Mouse (Mus musculus) MEL (cell line): Measurements from ENCODE around the gene Inmt. TPM values are rescaled to one million over a fixed set of nuclear protein-coding genes. Genes with fewer than 3 reads are reported as not detected.

Experiments
- DNase-seq: peaks from one replicate; pipeline ENCODE4 v3.0.0; 2011; ENCODE audit warnings: low read depth, low spot score
- H3K27ac ChIP-seq: 2 replicates; pipeline ENCODE4 v1.5.1; 2012; ENCODE audit warnings: low read depth, mild to moderate bottlenecking, control low read depth, low read length, moderate library complexity; ENCODE audit not compliant: control insufficient read depth
- H3K27me3 ChIP-seq, 2 experiments: fragments of 150-350 bp in 1 of 2; sonication (generic) in 1 of 2; 2 replicates each; pipeline ENCODE4 v1.6.1; 2012; ENCODE audit warnings: low read length in 2 of 2, mild to moderate bottlenecking in 2 of 2, improper control_type of control experiment in 1 of 2, moderate library complexity in 1 of 2; ENCODE audit not compliant: insufficient read depth in 2 of 2, control insufficient read depth in 1 of 2
- H3K36me3 ChIP-seq, 2 experiments: 2 replicates each; pipeline ENCODE4 v1.6.1; 2012 to 2014; ENCODE audit warnings: low read length in 2 of 2, improper control_type of control experiment in 1 of 2, inconsistent platforms in 1 of 2, mild to moderate bottlenecking in 1 of 2; ENCODE audit not compliant: insufficient read depth in 2 of 2, control insufficient read depth in 1 of 2
- H3K4me1 ChIP-seq, 2 experiments: fragments of 150-350 bp in 1 of 2; sonication (generic) in 1 of 2; 2 replicates each; pipeline ENCODE4 v1.6.1; 2012; ENCODE audit warnings: low read length in 2 of 2, improper control_type of control experiment in 1 of 2, mild to moderate bottlenecking in 1 of 2; ENCODE audit not compliant: insufficient read depth in 2 of 2, control insufficient read depth in 1 of 2
- H3K4me3 ChIP-seq, 2 experiments: fragments of 150-350 bp in 1 of 2; sonication (generic) in 1 of 2; 2 replicates each; pipeline ENCODE4 v1.5.1; 2012; ENCODE audit warnings: low read depth in 2 of 2, low read length in 2 of 2, mild to moderate bottlenecking in 2 of 2, moderate library complexity in 2 of 2, control low read depth in 1 of 2, improper control_type of control experiment in 1 of 2; ENCODE audit not compliant: control insufficient read depth in 1 of 2, insufficient read depth in 1 of 2
- H3K79me2 ChIP-seq: 2 replicates; pipeline ENCODE4 v1.6.1; 2012; ENCODE audit warnings: mild to moderate bottlenecking, low read length, moderate library complexity; ENCODE audit not compliant: control insufficient read depth, poor library complexity, insufficient read depth
- H3K9ac ChIP-seq: 2 replicates; pipeline ENCODE4 v1.6.1; 2012; ENCODE audit warnings: low read depth, mild to moderate bottlenecking, control low read depth, low read length, moderate library complexity; ENCODE audit not compliant: control insufficient read depth, poor library complexity, severe bottlenecking
- H3K9me3 ChIP-seq: fragments of 150-350 bp; sonication (generic); replicated peaks from 2 replicates; pipeline ENCODE4 v1.6.1; 2012; ENCODE audit warnings: mild to moderate bottlenecking, low read length, improper control_type of control experiment, moderate library complexity; ENCODE audit not compliant: insufficient read depth
- CHD1 ChIP-seq: IDR thresholded peaks from 2 replicates; pipeline ENCODE4 v1.6.1; 2012; ENCODE audit warnings: low read depth, mild to moderate bottlenecking, inconsistent platforms, low read length, improper control_type of control experiment
- CHD2 ChIP-seq: IDR thresholded peaks from 2 replicates; pipeline ENCODE4 v1.6.1; 2011; ENCODE audit warnings: low read length, improper control_type of control experiment
- CTCF ChIP-seq, 3 experiments: IDR thresholded peaks in 2 of 3; conservative IDR thresholded peaks in 1 of 3; 2 replicates each; pipeline ENCODE4 v1.5.1; 2011 to 2012; ENCODE audit warnings: low read length in 3 of 3, low read depth in 2 of 3, mild to moderate bottlenecking in 2 of 3, improper control_type of control experiment in 1 of 3, inconsistent platforms in 1 of 3, mixed read lengths in 1 of 3, moderate library complexity in 1 of 3; ENCODE audit not compliant: control insufficient read depth in 1 of 3, insufficient read depth in 1 of 3, poor library complexity in 1 of 3, severe bottlenecking in 1 of 3
- EP300 ChIP-seq, 2 experiments: IDR thresholded peaks; 2 replicates each; pipeline ENCODE4 v1.6.1; 2011; ENCODE audit warnings: improper control_type of control experiment in 2 of 2, low read length in 2 of 2, low read depth in 1 of 2, mild to moderate bottlenecking in 1 of 2
- ETS1 ChIP-seq: IDR thresholded peaks from 2 replicates; pipeline ENCODE4 v1.6.1; 2012; ENCODE audit warnings: low read depth, mild to moderate bottlenecking, inconsistent platforms, low read length, improper control_type of control experiment, moderate library complexity
- GABPA ChIP-seq: IDR thresholded peaks from 2 replicates; pipeline ENCODE4 v1.6.1; 2012; ENCODE audit warnings: low read depth, mild to moderate bottlenecking, inconsistent platforms, low read length, improper control_type of control experiment, moderate library complexity
- GATA1 ChIP-seq: IDR thresholded peaks from 2 replicates; pipeline ENCODE4 v1.6.1; 2011; ENCODE audit warnings: low read depth, low read length, improper control_type of control experiment
- KAT2A ChIP-seq: conservative IDR thresholded peaks from 2 replicates; pipeline ENCODE4 v1.6.1; 2012; ENCODE audit warnings: low read depth, low read length, improper control_type of control experiment, inconsistent platforms
- MAFK ChIP-seq: IDR thresholded peaks from 2 replicates; pipeline ENCODE4 v1.6.1; 2011; ENCODE audit warnings: low read depth, mild to moderate bottlenecking, low read length, improper control_type of control experiment, borderline replicate concordance
- MAX ChIP-seq: IDR thresholded peaks from 2 replicates; pipeline ENCODE4 v1.6.1; 2011; ENCODE audit warnings: low read length, improper control_type of control experiment
- MAZ ChIP-seq: IDR thresholded peaks from 2 replicates; pipeline ENCODE4 v1.6.1; 2012; ENCODE audit warnings: low read depth, mild to moderate bottlenecking, inconsistent platforms, low read length, improper control_type of control experiment
- MXI1 ChIP-seq: IDR thresholded peaks from 2 replicates; pipeline ENCODE4 v1.6.1; 2011; ENCODE audit warnings: mild to moderate bottlenecking, low read depth, low read length, improper control_type of control experiment
- MYB ChIP-seq: IDR thresholded peaks from 2 replicates; pipeline ENCODE4 v1.6.1; 2011; ENCODE audit warnings: mild to moderate bottlenecking, low read depth, low read length, improper control_type of control experiment
- NELFE ChIP-seq: IDR thresholded peaks from 2 replicates; pipeline ENCODE4 v1.6.1; 2011; ENCODE audit warnings: low read depth, low read length, improper control_type of control experiment
- POLR2A ChIP-seq, 2 experiments: IDR thresholded peaks; 2 replicates each; pipeline ENCODE4 v1.6.1; 2011 to 2012; ENCODE audit warnings: low read length in 2 of 2, mild to moderate bottlenecking in 2 of 2, control low read depth in 1 of 2, improper control_type of control experiment in 1 of 2, low read depth in 1 of 2, moderate library complexity in 1 of 2; ENCODE audit not compliant: control insufficient read depth in 1 of 2, insufficient read depth in 1 of 2, poor library complexity in 1 of 2
- POLR2AphosphoS2 ChIP-seq: IDR thresholded peaks from 2 replicates; pipeline ENCODE4 v1.6.1; 2011; ENCODE audit warnings: low read length, improper control_type of control experiment
- POLR2AphosphoS5 ChIP-seq: IDR thresholded peaks from 2 replicates; pipeline ENCODE4 v1.6.1; 2012; ENCODE audit warnings: low read depth, borderline replicate concordance, mild to moderate bottlenecking, inconsistent platforms, low read length, moderate library complexity, mixed read lengths
- RAD21 ChIP-seq: IDR thresholded peaks from 2 replicates; pipeline ENCODE4 v1.6.1; 2011; ENCODE audit warnings: mild to moderate bottlenecking, low read depth, low read length, improper control_type of control experiment
- RCOR1 ChIP-seq: IDR thresholded peaks from 2 replicates; pipeline ENCODE4 v1.6.1; 2012; ENCODE audit warnings: low read depth, mild to moderate bottlenecking, inconsistent platforms, low read length, improper control_type of control experiment
- SIN3A ChIP-seq: IDR thresholded peaks from 2 replicates; pipeline ENCODE4 v1.6.1; 2012; ENCODE audit warnings: low read length, improper control_type of control experiment, inconsistent platforms
- TAL1 ChIP-seq: IDR thresholded peaks from 2 replicates; pipeline ENCODE4 v1.6.1; 2012; ENCODE audit warnings: mild to moderate bottlenecking, inconsistent platforms, low read length, moderate library complexity, mixed read lengths
- TBP ChIP-seq: IDR thresholded peaks from 2 replicates; pipeline ENCODE4 v1.8.0; 2011; ENCODE audit warnings: low read depth, low read length, improper control_type of control experiment
- UBTF ChIP-seq: IDR thresholded peaks from 2 replicates; pipeline ENCODE4 v1.6.1; 2012; ENCODE audit warnings: low read depth, mild to moderate bottlenecking, inconsistent platforms, low read length, improper control_type of control experiment, moderate library complexity, borderline replicate concordance; ENCODE audit not compliant: insufficient read depth
- USF1 ChIP-seq: IDR thresholded peaks from 2 replicates; pipeline ENCODE4 v1.6.1; 2014; ENCODE audit warnings: low read depth, mild to moderate bottlenecking, inconsistent platforms, low read length, improper control_type of control experiment, moderate library complexity
- USF2 ChIP-seq, 2 experiments: IDR thresholded peaks; 2 replicates each; pipeline ENCODE4 v1.6.1; 2011 to 2012; ENCODE audit warnings: improper control_type of control experiment in 2 of 2, low read length in 2 of 2, borderline replicate concordance in 1 of 2, inconsistent platforms in 1 of 2, low read depth in 1 of 2, mild to moderate bottlenecking in 1 of 2; ENCODE audit not compliant: insufficient read depth in 1 of 2
- ZC3H11A ChIP-seq: IDR thresholded peaks from 2 replicates; pipeline ENCODE4 v1.6.1; 2012; ENCODE audit warnings: low read depth, mild to moderate bottlenecking, inconsistent platforms, low read length, improper control_type of control experiment
- ZKSCAN1 ChIP-seq: IDR thresholded peaks from 2 replicates; pipeline ENCODE4 v1.6.1; 2012; ENCODE audit warnings: low read depth, mild to moderate bottlenecking, inconsistent platforms, low read length, improper control_type of control experiment, moderate library complexity
- ZNF384 ChIP-seq: IDR thresholded peaks from 2 replicates; pipeline ENCODE4 v1.6.1; 2012; ENCODE audit warnings: low read depth, mild to moderate bottlenecking, inconsistent platforms, low read length, improper control_type of control experiment
- polyA plus RNA-seq, 2 experiments: library from polyadenylated mRNA; stranded (reverse) in 1 of 2; unstranded in 1 of 2; fragments of >175 nt in 1 of 2; fragments of >200 nt in 1 of 2; gene quantifications; 2 replicates each; pipeline versions ENCODE4 v1.2.1 to v1.2.4; 2012; ENCODE audit warnings: low replicate concordance in 2 of 2, low read depth in 1 of 2; ENCODE audit not compliant: insufficient read length in 2 of 2, insufficient read depth in 1 of 2, missing spikeins in 1 of 2
- total RNA-seq: library from RNA; depleted of rRNA; stranded (reverse); fragments of 300-350 nt; gene quantifications from 2 replicates; pipeline ENCODE4 v1.2.3, GENCODE M21; 2012

Inmt gene
- total and polyA plus RNA-seq, 3 experiments = 0.11 to 0.42 TPM; not detected in 1

DNA sequence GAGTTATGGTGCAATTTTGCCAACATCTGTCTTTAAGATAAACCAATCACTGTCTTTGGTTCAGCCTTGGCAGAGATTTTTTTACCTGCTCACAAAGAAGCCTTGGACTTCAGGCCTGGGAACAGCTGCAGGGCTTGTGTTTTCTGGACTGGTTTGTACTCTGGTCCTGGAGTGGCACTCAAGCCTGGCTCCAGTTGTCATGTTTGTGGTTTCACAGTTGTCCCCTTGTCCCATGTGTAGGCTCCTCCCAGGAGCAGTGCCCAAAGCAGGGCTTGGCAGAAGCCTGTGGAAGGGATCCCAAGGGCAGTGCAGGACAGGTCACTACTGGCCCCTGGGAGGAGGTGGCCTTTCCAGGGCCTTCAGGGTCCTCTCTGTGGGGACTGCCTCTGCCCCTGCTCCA is 36.5 kb downstream of the Inmt start:
- no peaks in the 10 kb centered on the region for H3K36me3 ChIP-seq
- no peaks in the 10 kb centered on the region for H3K9me3 ChIP-seq
- no peak overlapping the region for H3K27ac ChIP-seq
- TF ChIP-seq GATA1 (no peak), ZNF384 (no peak)
- no peak overlapping the region for H3K9ac ChIP-seq
- no peaks in the 10 kb centered on the region for H3K27me3 ChIP-seq
- DNase-seq = no peak
- no peak overlapping the region for H3K4me3 ChIP-seq
- H3K4me1 ChIP-seq = no peaks in the 10 kb centered on the region
- no peaks in the 10 kb centered on the region for H3K79me2 ChIP-seq

DNA sequence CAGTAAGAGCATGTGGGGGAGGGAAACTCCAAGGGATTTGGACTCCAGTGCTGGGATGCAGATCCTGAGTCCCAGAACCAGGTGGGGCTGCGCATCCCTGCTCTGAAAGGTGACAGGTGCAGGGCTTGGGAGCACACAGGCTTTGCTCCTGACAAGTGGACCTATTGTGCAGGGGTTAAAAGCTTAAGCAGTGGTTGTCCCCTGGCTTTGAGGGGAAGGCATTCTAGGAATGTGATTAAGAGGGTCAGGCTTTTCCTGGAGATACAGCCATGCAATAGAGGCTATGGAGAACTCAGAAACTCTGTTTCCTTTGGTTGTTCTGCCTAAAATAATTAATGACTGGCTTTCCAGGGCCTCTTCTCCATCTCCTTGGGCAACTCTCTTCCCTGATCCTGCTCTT is 41.4 kb downstream of the Inmt start:
- no peak for DNase-seq
- no peaks in the 10 kb centered on the region for H3K9me3 ChIP-seq
- H3K27me3 ChIP-seq = no peaks in the 10 kb centered on the region
- H3K79me2 ChIP-seq = no peaks in the 10 kb centered on the region
- H3K36me3 ChIP-seq = no peaks in the 10 kb centered on the region
- no peaks in the 10 kb centered on the region for H3K4me1 ChIP-seq
- H3K9ac ChIP-seq = no peak overlapping the region
- no peak for TF ChIP-seq MYB
- TF ChIP-seq MAX = no peak
- TF ChIP-seq ZNF384 = no peak
- no peak for TF ChIP-seq ZC3H11A
- TF ChIP-seq SIN3A = no peak
- TF ChIP-seq NELFE = no peak
- no peak for TF ChIP-seq GATA1
- TF ChIP-seq EP300 (IDR thresholded peaks at IDR 0.05; ENCODE audit: low read depth in 1 of 2, low read length in 2 of 2) = no peak
- no peak for TF ChIP-seq USF1
- no peak for TF ChIP-seq MAFK
- TF ChIP-seq MAZ = no peak
- TF ChIP-seq POLR2A (IDR thresholded peaks at IDR 0.05; ENCODE audit: control insufficient read depth in 1 of 2, insufficient read depth in 1 of 2, low read depth in 1 of 2, low read length in 2 of 2, poor library complexity in 1 of 2) = no peak
- TF ChIP-seq CHD1 = no peak
- no peak for TF ChIP-seq TAL1
- no peak for TF ChIP-seq TBP
- TF ChIP-seq CTCF (IDR thresholded peaks at IDR 0.05 in 2 of 3, conservative IDR thresholded peaks at IDR 0.05 in 1 of 3; ENCODE audit: control insufficient read depth in 1 of 3, insufficient read depth in 1 of 3, low read depth in 2 of 3, low read length in 3 of 3, poor library complexity in 1 of 3, severe bottlenecking in 1 of 3) = no peak
- TF ChIP-seq, all 39 proteins: peak for 0
- no peak overlapping the region for H3K27ac ChIP-seq
- no peak overlapping the region for H3K4me3 ChIP-seq

DNA sequence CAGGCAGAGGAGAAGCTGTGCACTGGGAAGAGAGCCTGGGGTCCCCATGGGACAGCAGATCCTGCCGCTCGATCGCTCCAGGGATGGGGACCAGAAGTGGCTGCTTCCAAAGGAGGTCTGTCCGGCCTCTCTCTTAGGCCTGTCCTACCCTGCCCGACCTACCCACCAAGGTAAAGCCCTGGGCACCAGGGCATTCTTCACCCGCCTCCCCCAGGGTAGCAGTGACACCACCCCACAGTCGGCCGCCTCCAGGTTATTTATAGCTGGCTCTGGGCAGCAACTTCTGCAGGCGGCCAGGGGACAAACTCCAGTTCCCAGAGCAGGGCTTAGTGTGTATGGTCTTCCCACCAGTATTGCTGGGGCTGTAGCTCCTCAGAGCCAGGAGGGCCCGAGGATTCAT is 42.0 kb downstream of the Inmt start, which contains the start of gene Crhr2:
TSS of gene Crhr2 (minus strand) at position 223 of the 400 bp plus-strand sequence.
- TF ChIP-seq KAT2A (no peak), RCOR1 (no peak), ZKSCAN1 (no peak), POLR2AphosphoS2 (no peak), RAD21 (no peak), POLR2AphosphoS5 (no peak), USF1 (no peak), GABPA (no peak), CHD2 (no peak), USF2 (IDR thresholded peaks at IDR 0.05; ENCODE audit: borderline replicate concordance in 1 of 2, insufficient read depth in 1 of 2, low read depth in 1 of 2, low read length in 2 of 2) (no peak), CHD1 (no peak), MXI1 (no peak), POLR2A (IDR thresholded peaks at IDR 0.05; ENCODE audit: control insufficient read depth in 1 of 2, insufficient read depth in 1 of 2, low read depth in 1 of 2, low read length in 2 of 2, poor library complexity in 1 of 2) (no peak), ETS1 (no peak), UBTF (no peak)
- no peaks in the 10 kb centered on the region for H3K79me2 ChIP-seq
- no peak within 1 kb of the TSS for H3K27ac ChIP-seq
- no peaks in the 10 kb centered on the region for H3K36me3 ChIP-seq
- no peak for DNase-seq
- no peaks in the 10 kb centered on the region for H3K9me3 ChIP-seq
- H3K4me1 ChIP-seq = no peaks in the 10 kb centered on the region
- H3K9ac ChIP-seq = no peak within 1 kb of the TSS
- H3K27me3 ChIP-seq = no peaks in the 10 kb centered on the region
- no peak within 1 kb of the TSS for H3K4me3 ChIP-seq
